Comparison of ENCODE assay signal across 7 mouse cellular contexts in the genomic region with DNA sequence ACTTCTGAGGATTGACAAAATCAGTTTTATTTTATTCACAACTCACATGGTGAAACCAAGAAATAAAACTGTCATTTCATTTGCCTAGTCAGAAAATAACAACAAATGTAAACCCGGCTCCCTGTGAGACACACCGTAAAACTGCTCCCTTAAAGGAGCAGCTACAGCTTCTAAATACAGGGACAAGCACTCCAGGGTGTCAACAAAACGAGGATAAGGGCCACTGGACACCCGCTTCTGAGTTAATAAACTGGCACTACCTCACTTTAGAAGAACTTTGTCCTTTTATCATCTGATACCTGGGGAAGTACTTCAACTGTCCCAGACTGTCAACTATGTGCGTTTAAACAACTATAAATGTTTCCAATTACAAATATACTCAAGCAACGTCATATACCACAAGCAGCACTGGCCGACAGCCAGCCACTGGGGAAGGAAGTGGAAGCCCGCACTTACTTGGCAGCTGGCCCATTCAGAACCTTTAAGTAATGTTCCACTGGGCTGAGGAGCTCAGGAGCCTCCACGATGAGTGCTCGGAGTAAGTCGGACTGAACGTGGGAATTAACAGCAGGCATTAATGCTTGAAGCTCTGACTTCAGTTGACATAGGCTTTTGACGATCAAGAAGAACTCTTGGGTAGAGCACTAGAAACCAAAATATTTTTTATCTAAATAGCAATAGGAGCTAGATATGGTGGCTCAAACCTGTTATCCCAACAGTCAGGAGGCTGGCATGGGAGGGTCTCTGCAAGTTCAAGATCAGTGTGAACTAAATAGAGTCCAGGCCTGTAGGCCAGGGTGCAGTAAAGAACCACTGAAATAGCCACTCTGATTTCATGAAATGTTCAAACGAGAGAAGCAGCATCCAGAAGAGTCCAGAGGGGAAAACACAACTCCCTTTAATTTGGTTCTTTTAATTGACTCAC. TPM values are rescaled to one million over a fixed set of nuclear protein-coding genes. Genes with fewer than 3 reads are reported as not detected.
DNase-seq lines count a peak whose midpoint lies in the region; ATAC-seq lines count a peak whose summit lies in the region.

No protein-coding gene starts in this region.

- peaks cover 5% of the 10 kb centered on the region; the same call in 1 of the 2 replicates for H3K4me1 ChIP-seq in brown adipose tissue, adult 24 weeks (ENCODE audit: control insufficient read depth, insufficient read depth, insufficient read length, low read length)
- peaks cover 9% of the 10 kb centered on the region for H3K4me1 ChIP-seq in heart, embryonic 16.5 days (ENCODE audit: control insufficient read depth, insufficient read depth, low read length)

- H3K9me3 ChIP-seq in heart, embryonic 16.5 days (replicated peaks; ENCODE audit: control insufficient read depth, low read length) = no peaks in the 10 kb centered on the region

- H3K27ac ChIP-seq in brown adipose tissue, adult 24 weeks (replicated peaks; ENCODE audit: low read depth, low read length) = 0 out of 2 replicates have a peak overlapping the region, but pooled peaks have one; percentile 13
- H3K27ac ChIP-seq in heart, embryonic 16.5 days (ENCODE audit: low read length) = peak overlapping the region; percentile 11; the same call in 1 of the 2 replicates

- WGBS in heart, embryonic 16.5 days = 16% methylated on average over 14 of the region's 14 CpGs

- peak; percentile 19 to 25 for DNase-seq in urinary bladder, adult 18-20 months (ENCODE audit: low spot score in 2 of 2)
- no peak for DNase-seq in urinary bladder, postnatal 10 days (ENCODE audit: low spot score)
- DNase-seq in kidney, postnatal 4 days = peak; percentile 80 to 86
- no peak for DNase-seq in cerebellum, adult 11 months

- no peaks in the 10 kb centered on the region for H3K27me3 ChIP-seq in heart, embryonic 16.5 days (ENCODE audit: control insufficient read depth, insufficient read depth, low read length)

- peak overlapping the region; percentile 36 for H3K4me2 ChIP-seq in heart, embryonic 16.5 days (ENCODE audit: low read depth, low read length)

- 0 out of 2 replicates have a peak, but pooled peaks cover 2% of the 10 kb centered on the region for H3K36me3 ChIP-seq in heart, embryonic 16.5 days (ENCODE audit: control insufficient read depth, insufficient read depth)

- ATAC-seq in heart, embryonic 16.5 days (replicated peaks; ENCODE audit: extremely low read depth, insufficient read depth, low FRiP score) = peak; percentile 77
- peak; percentile 97 for ATAC-seq in megakaryocyte-erythroid progenitor cell, adult 5-6 weeks (replicated peaks; ENCODE audit: low FRiP score, low TSS enrichment, poor library complexity, severe bottlenecking)

- H3K9ac ChIP-seq in heart, embryonic 16.5 days (ENCODE audit: low read length) = no peak overlapping the region

- peak overlapping the region; percentile 18; the same call in 1 of the 2 replicates for H3K4me3 ChIP-seq in brown adipose tissue, adult 24 weeks (ENCODE audit: insufficient read depth, low read depth, low read length)
- peak overlapping the region; percentile 1; the same call in 1 of the 2 replicates for H3K4me3 ChIP-seq in heart, embryonic 16.5 days (ENCODE audit: low read length)

RNA-seq across cellular contexts. Expression of a gene that starts 31.2 kb away (rescaled TPM):
- not detected in 2 replicates for polyA plus RNA-seq in brown adipose tissue, adult 24 weeks (2012; ENCODE audit: insufficient read depth, insufficient read length, missing spikeins)
- polyA plus RNA-seq in heart, embryonic 16.5 days (2015; fragmentation: Nextera tagmentation; extraction: Ambion mirVana) = 0.61 and 0.77 TPM in 2 replicates
- not detected in 2 replicates for total RNA-seq in megakaryocyte-erythroid progenitor cell, adult 5-6 weeks (2014; fragmentation: Nextera tagmentation)
- not detected in 2 replicates for total RNA-seq in megakaryocyte-erythroid progenitor cell, adult 5-6 weeks (2017)

Comparison
In these comparisons a context has a peak if more than half of its experiments do, and no peak if none do; other contexts are left out.
1. DNase-seq: peak in urinary bladder, adult 18-20 months (2 of 2) and kidney, postnatal 4 days (2 of 2); none in urinary bladder, postnatal 10 days (single experiment) and cerebellum, adult 11 months (single experiment).